ENCODE assay signal across 8 mouse cellular contexts in genomic region chr1:118310780-118311621, GRCm38 (mm10). TPM values are rescaled to one million over a fixed set of nuclear protein-coding genes. Genes with fewer than 3 reads are reported as not detected.
DNase-seq lines count a peak whose midpoint lies in the region; ATAC-seq and TF ChIP-seq lines count a peak whose summit lies in the region.

No protein-coding gene starts in this region.

- H3K4me1 ChIP-seq in cortical plate, adult 2 months (ENCODE audit: control insufficient read depth, insufficient read depth, low read length), result no peaks in the 10 kb centered on the region; the same call in 1 of the 2 replicates

- peak overlapping the region; percentile 92 for H3K4me3 ChIP-seq in cortical plate, adult 2 months (ENCODE audit: insufficient read depth, low read length)

- H3K27ac ChIP-seq in cortical plate, adult 2 months (ENCODE audit: insufficient read depth, low read length), result peak overlapping the region; percentile 97

- TF ChIP-seq CTCF in cortical plate, adult 2 months (IDR thresholded peaks at IDR 0.05; ENCODE audit: extremely low read depth, insufficient read depth, low read length), result no peak

- peak; percentile 64; the same call in 1 of the 2 replicates for TF ChIP-seq POLR2A in cortical plate, adult 2 months (IDR thresholded peaks at IDR 0.05; ENCODE audit: extremely low read depth, insufficient read depth, low read length)

- intact Hi-C loops in left cerebral cortex, postnatal 10 days (cut with DNase I), result no loop called here

- DNase-seq in gastrocnemius, postnatal 10 days, result peak; percentile 86
- DNase-seq in left cerebral cortex, postnatal 10 days (ENCODE audit: extremely low spot score in 1 of 2, low spot score in 2 of 2), result peak; percentile 74 to 92
- DNase-seq in right cerebral cortex, postnatal 25 days, result peak; percentile 90
- peak; percentile 80 to 85 for DNase-seq in urinary bladder, postnatal 4 days (ENCODE audit: low spot score in 2 of 2)

- peak; percentile 88 for ATAC-seq in activated CD4-positive, CD25-positive, alpha-beta regulatory T cell, adult 4 months
- peak; percentile 85 for ATAC-seq in inflammation-experienced regulatory T-cells, adult 6 months
- ATAC-seq in megakaryocyte-erythroid progenitor cell, adult 5-6 weeks (replicated peaks; ENCODE audit: low FRiP score, low TSS enrichment, poor library complexity, severe bottlenecking), result peak; percentile 94

RNA-seq across cellular contexts. Expression of gene Tsn, which starts 0.5 kb away (rescaled TPM):
- 100 to 1,000 TPM; 221 to 249 TPM for polyA plus RNA-seq in activated CD4-positive, CD25-positive, alpha-beta regulatory T cell, adult 4 months (2017; shearing (Covaris generic))
- polyA plus RNA-seq in cortical plate, adult 2 months (2012; rRNA removed), result 78.3 and 79.8 TPM in 2 replicates
- 10 to 100 TPM; 68.5 to 72.0 TPM for total RNA-seq in gastrocnemius, postnatal 10 days (2021)
- polyA plus RNA-seq in inflammation-experienced regulatory T-cells, adult 6 months (2017; shearing (Covaris generic)), result 100 to 1,000 TPM; 222 to 246 (median 230) TPM
- total RNA-seq in left cerebral cortex, postnatal 10 days (2021), result 100 to 1,000 TPM; 123 to 125 TPM
- total RNA-seq in megakaryocyte-erythroid progenitor cell, adult 5-6 weeks (2014; fragmentation: Nextera tagmentation), result 60.7 and 71.6 TPM in 2 replicates
- total RNA-seq in megakaryocyte-erythroid progenitor cell, adult 5-6 weeks (2017), result 108 and 122 TPM in 2 replicates

RNA-seq across cellular contexts. Expression of gene Nifk, which starts 10.6 kb away (rescaled TPM):
- 10 to 100 TPM; 50.2 to 58.8 TPM for polyA plus RNA-seq in activated CD4-positive, CD25-positive, alpha-beta regulatory T cell, adult 4 months (2017; shearing (Covaris generic))
- polyA plus RNA-seq in cortical plate, adult 2 months (2012; rRNA removed), result 22.9 and 23.0 TPM in 2 replicates
- total RNA-seq in gastrocnemius, postnatal 10 days (2021), result 10 to 100 TPM; 26.5 to 30.1 TPM
- 10 to 100 TPM; 55.6 to 61.0 (median 60.9) TPM for polyA plus RNA-seq in inflammation-experienced regulatory T-cells, adult 6 months (2017; shearing (Covaris generic))
- total RNA-seq in left cerebral cortex, postnatal 10 days (2021), result 10 to 100 TPM; 30.3 to 31.6 TPM
- total RNA-seq in megakaryocyte-erythroid progenitor cell, adult 5-6 weeks (2014; fragmentation: Nextera tagmentation), result 129 and 139 TPM in 2 replicates
- 171 and 198 TPM in 2 replicates for total RNA-seq in megakaryocyte-erythroid progenitor cell, adult 5-6 weeks (2017)

Comparison
In these comparisons a context has a peak if more than half of its experiments do, and no peak if none do; other contexts are left out.
1. Peak in every context shown above with its lines: DNase-seq, ATAC-seq, H3K4me3 ChIP-seq and H3K27ac ChIP-seq.